Mouse (Mus musculus): ENCODE measurements around the gene Prkag3.
A peak's percentile ranks its signal among the peaks of the same experiment; 100 is the strongest.

GRCm38 (mm10) chr1:74775816-74776215 is 26.8 kb upstream of the Prkag3 start:
- TF ChIP-seq POLR2A (IDR thresholded peaks at IDR 0.05; ENCODE audit: extremely low read depth, insufficient read depth, low read length) (no peak), CTCF (IDR thresholded peaks at IDR 0.05; ENCODE audit: low read depth, low read length) (peak; percentile 37)

All from liver, adult 2 months (tissue).